Mouse (Mus musculus) liver, adult 2 months (tissue): ENCODE results near the gene Fkbp6.

Experiments used
- CTCF ChIP-seq: fragments of 200-500 bp; IDR thresholded peaks from 2 replicates; pipeline ENCODE4 v1.5.1; 2011; ENCODE audit warnings: low read depth, low read length, control low read depth
- POLR2A ChIP-seq: fragments of 200-500 bp; IDR thresholded peaks from 2 replicates; pipeline ENCODE4 v1.6.1; 2011; ENCODE audit warnings: low read length, control low read depth; ENCODE audit not compliant: insufficient read depth; ENCODE audit errors: extremely low read depth

- TF ChIP-seq CTCF = no peak
- no peak for TF ChIP-seq POLR2A
Observed at GRCm38 (mm10) chr5:135316177-135316576, 33.7 kb downstream of the Fkbp6 start.
